Mouse (Mus musculus) CH12.LX (cell line): Measurements from ENCODE around the gene Gm20388. TPM values are rescaled to one million over a fixed set of nuclear protein-coding genes. Genes with fewer than 3 reads are reported as not detected.
A peak's percentile ranks its signal among the peaks of the same experiment; 100 is the strongest.

Experiments
- DNase-seq: peaks from one replicate; pipeline ENCODE4 v3.0.0-alpha.2; 2013; ENCODE audit errors: extremely low read depth
- H3K27ac ChIP-seq: 2 replicates; pipeline ENCODE4 v1.5.1; 2012; ENCODE audit warnings: low read depth, mild to moderate bottlenecking, control low read depth, moderate library complexity; ENCODE audit not compliant: insufficient read depth
- H3K27me3 ChIP-seq: replicated peaks from 2 replicates; pipeline ENCODE3; 2012; ENCODE audit warnings: inconsistent platforms
- H3K36me3 ChIP-seq, 2 experiments: replicated peaks in 1 of 2; 2 replicates each; pipeline versions ENCODE3 to v1.6.1; 2012; ENCODE audit warnings: inconsistent platforms in 1 of 2, low read length in 1 of 2, mild to moderate bottlenecking in 1 of 2, mixed read lengths in 1 of 2, moderate library complexity in 1 of 2; ENCODE audit not compliant: control insufficient read depth in 1 of 2, insufficient read depth in 1 of 2
- H3K4me1 ChIP-seq, 2 experiments: 2 replicates each; pipeline ENCODE4 v1.6.1; 2012; ENCODE audit warnings: inconsistent platforms in 1 of 2, moderate library complexity in 1 of 2; ENCODE audit not compliant: insufficient read depth in 2 of 2, control insufficient read depth in 1 of 2
- H3K4me2 ChIP-seq: 2 replicates; pipeline ENCODE4 v1.6.1; 2012; ENCODE audit warnings: low read depth, mild to moderate bottlenecking, control low read depth; ENCODE audit not compliant: poor library complexity, insufficient read depth, severe bottlenecking
- H3K4me3 ChIP-seq, 3 experiments: fragments of 150-350 bp in 1 of 3; sonication (generic) in 1 of 3; replicated peaks in 1 of 3; 2 replicates each; pipeline versions ENCODE3 to v1.5.1; 2011 to 2012; ENCODE audit warnings: low read depth in 2 of 3, low read length in 2 of 3, mild to moderate bottlenecking in 2 of 3, moderate library complexity in 2 of 3, control low read depth in 1 of 3, improper control_type of control experiment in 1 of 3, inconsistent platforms in 1 of 3, mixed read lengths in 1 of 3; ENCODE audit not compliant: poor library complexity in 1 of 3
- H3K79me2 ChIP-seq: replicated peaks from 2 replicates; pipeline ENCODE4 v1.6.1; 2012; ENCODE audit warnings: mild to moderate bottlenecking, moderate library complexity; ENCODE audit not compliant: control insufficient read depth, poor library complexity, insufficient read depth, severe bottlenecking; ENCODE audit errors: extremely low read depth
- H3K9ac ChIP-seq: 2 replicates; pipeline ENCODE4 v1.6.1; 2012; ENCODE audit warnings: low read depth, mild to moderate bottlenecking, control low read depth, moderate library complexity; ENCODE audit not compliant: insufficient read depth
- H3K9me3 ChIP-seq: replicated peaks from 2 replicates; pipeline ENCODE3; 2012; ENCODE audit warnings: low read length, inconsistent platforms, mixed read lengths
- CHD1 ChIP-seq: IDR thresholded peaks from 2 replicates; pipeline ENCODE4 v1.6.1; 2012; ENCODE audit warnings: low read depth, low read length, improper control_type of control experiment, inconsistent platforms
- CHD2 ChIP-seq: IDR thresholded peaks from 2 replicates; pipeline ENCODE4 v1.6.1; 2011; ENCODE audit warnings: low read length, improper control_type of control experiment
- ELF1 ChIP-seq: IDR thresholded peaks from 2 replicates; pipeline ENCODE4 v1.6.1; 2014; ENCODE audit warnings: low read depth, mild to moderate bottlenecking, inconsistent platforms, low read length, improper control_type of control experiment
- ETS1 ChIP-seq: conservative IDR thresholded peaks from 2 replicates; pipeline ENCODE4 v1.6.1; 2012; ENCODE audit warnings: low read depth, mild to moderate bottlenecking, inconsistent platforms, low read length, improper control_type of control experiment, moderate library complexity
- JUN ChIP-seq: IDR thresholded peaks from 2 replicates; pipeline ENCODE4 v1.6.1; 2011; ENCODE audit warnings: low read depth, mild to moderate bottlenecking, low read length, improper control_type of control experiment, moderate library complexity; ENCODE audit not compliant: insufficient read depth
- KAT2A ChIP-seq: IDR thresholded peaks from 2 replicates; pipeline ENCODE4 v1.6.1; 2012; ENCODE audit warnings: low read length, improper control_type of control experiment, inconsistent platforms; ENCODE audit not compliant: insufficient replicate concordance
- MAZ ChIP-seq: IDR thresholded peaks from 2 replicates; pipeline ENCODE4 v1.6.1; 2012; ENCODE audit warnings: low read depth, mild to moderate bottlenecking, inconsistent platforms, low read length, improper control_type of control experiment, moderate library complexity
- MEF2A ChIP-seq: IDR thresholded peaks from 2 replicates; pipeline ENCODE4 v1.6.1; 2014; ENCODE audit warnings: low read depth, mild to moderate bottlenecking, inconsistent platforms, low read length, improper control_type of control experiment, borderline replicate concordance
- MXI1 ChIP-seq: IDR thresholded peaks from 2 replicates; pipeline ENCODE4 v1.6.1; 2011; ENCODE audit warnings: mild to moderate bottlenecking, low read depth, low read length, improper control_type of control experiment
- NRF1 ChIP-seq: IDR thresholded peaks from 2 replicates; pipeline ENCODE4 v1.6.1; 2014; ENCODE audit warnings: low read depth, mild to moderate bottlenecking, inconsistent platforms, low read length, improper control_type of control experiment, moderate library complexity
- POLR2AphosphoS2 ChIP-seq: IDR thresholded peaks from 2 replicates; pipeline ENCODE4 v1.6.1; 2011; ENCODE audit warnings: low read depth, low read length, improper control_type of control experiment
- RCOR1 ChIP-seq: conservative IDR thresholded peaks from 2 replicates; pipeline ENCODE4 v1.6.1; 2012; ENCODE audit warnings: low read depth, mild to moderate bottlenecking, inconsistent platforms, low read length, improper control_type of control experiment
- SMC3 ChIP-seq: IDR thresholded peaks from 2 replicates; pipeline ENCODE4 v1.6.1; 2011; ENCODE audit warnings: low read depth, low read length, improper control_type of control experiment
- TCF12 ChIP-seq: IDR thresholded peaks from 2 replicates; pipeline ENCODE4 v1.6.1; 2014; ENCODE audit warnings: low read depth, mild to moderate bottlenecking, inconsistent platforms, low read length, improper control_type of control experiment
- USF2 ChIP-seq: conservative IDR thresholded peaks from 2 replicates; pipeline ENCODE4 v1.6.1; 2011; ENCODE audit warnings: low read depth, low read length, improper control_type of control experiment
- ZKSCAN1 ChIP-seq: IDR thresholded peaks from 2 replicates; pipeline ENCODE4 v1.6.1; 2012; ENCODE audit warnings: low read depth, inconsistent platforms, low read length, improper control_type of control experiment, borderline replicate concordance
- ZNF384 ChIP-seq: IDR thresholded peaks from 2 replicates; pipeline ENCODE4 v1.6.1; 2012; ENCODE audit warnings: low read depth, low read length, improper control_type of control experiment, inconsistent platforms
- dilution Hi-C: fragments of 300-500 bp; cut with MboI; formaldehyde crosslinking; loops from 2 replicates; pipeline ENCODE4 v1.14.3; 2020; ENCODE audit warnings: low sequenced_read_pairs; ENCODE audit not compliant: extremely low pct_unique_long_range_greater_than_20kb, extremely low pct_ligation_motif_present
- in situ Hi-C: fragments of 300-500 bp; cut with MboI; formaldehyde crosslinking; loops from 3 replicates; pipeline ENCODE4 v1.14.3; 2019; ENCODE audit warnings: low sequenced_read_pairs, low pct_ligation_motif_present, low pct_unique_long_range_greater_than_20kb, mixed read lengths
- polyA plus RNA-seq: library from polyadenylated mRNA; unstranded; fragments of >175 nt; gene quantifications from 2 replicates; pipeline ENCODE4 v1.2.1, GENCODE M21; 2012; ENCODE audit warnings: low read depth; ENCODE audit not compliant: insufficient read length
- total RNA-seq, 2 experiments: library from RNA; depleted of rRNA; stranded (reverse); fragments of 300-350 nt in 1 of 2; fragments of >200 nt in 1 of 2; gene quantifications; 2 replicates each; pipeline ENCODE4 v1.2.3; 2012 to 2014

The Gm20388 gene
- total and polyA plus RNA-seq, 3 experiments, result 14.8 to 26.3 (median 22.2) TPM

DNA sequence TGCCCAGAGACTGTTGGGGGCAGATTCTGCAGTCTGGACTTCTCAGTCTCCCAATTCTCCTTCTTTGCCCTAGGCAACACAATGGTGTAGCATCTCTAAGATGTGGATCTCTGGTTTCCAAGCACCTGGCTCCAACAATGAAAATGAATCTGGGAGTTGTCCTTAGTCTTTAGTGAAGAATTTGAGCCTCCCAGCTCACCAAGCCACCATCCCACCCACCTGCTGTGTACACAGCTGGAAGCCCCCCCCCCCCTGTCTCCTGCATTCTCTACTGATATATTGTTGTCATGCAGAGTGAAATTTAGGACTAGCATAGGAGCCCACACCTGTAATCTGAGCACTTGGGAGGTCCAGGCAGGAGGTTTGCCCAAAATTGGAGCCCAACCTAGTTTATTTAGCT, 4306.3 kb downstream of the Gm20388 start:
- no peak overlapping the region for H3K4me2 ChIP-seq
- H3K27ac ChIP-seq, result no peak overlapping the region
- no peak overlapping the region for H3K4me3 ChIP-seq
- no peaks in the 10 kb centered on the region for H3K79me2 ChIP-seq
- in situ Hi-C loops, result no loop called here
- no peaks in the 10 kb centered on the region for H3K27me3 ChIP-seq
- no peak overlapping the region for H3K9ac ChIP-seq
- H3K4me1 ChIP-seq, result no peaks in the 10 kb centered on the region
- TF ChIP-seq ELF1, result no peak
- no peak for TF ChIP-seq MEF2A
- TF ChIP-seq, all 38 proteins: peak for 0
- no peak for DNase-seq
- dilution Hi-C loops, result no loop called here
- Histone ChIP-seq H3K9me3 (no peaks in the 10 kb centered on the region), H3K36me3 (no peaks in the 10 kb centered on the region)

DNA sequence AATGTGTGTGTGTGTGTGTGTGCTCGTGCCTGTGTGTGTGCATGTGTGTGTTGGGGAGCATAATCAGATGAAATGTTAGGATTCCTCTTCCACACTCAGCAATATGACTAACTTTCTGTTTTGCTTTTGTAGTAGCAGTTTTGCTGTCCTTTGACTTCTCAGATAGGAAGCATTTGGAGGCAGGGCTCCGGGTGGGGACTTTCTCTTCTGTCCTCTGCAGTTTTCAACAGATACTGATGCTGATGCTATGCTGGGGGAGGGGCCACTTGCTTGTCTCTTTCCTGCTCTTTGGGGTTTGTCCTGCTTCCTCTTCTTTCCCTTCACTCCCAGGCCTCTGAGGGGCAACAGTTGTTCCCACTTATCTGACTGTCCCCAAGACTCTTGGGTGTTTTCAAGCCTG, 4319.2 kb downstream of the Gm20388 start:
- H3K27me3 ChIP-seq, result no peaks in the 10 kb centered on the region
- H3K4me3 ChIP-seq, result no peak overlapping the region
- H3K4me2 ChIP-seq, result peak overlapping the region; percentile 57
- DNase-seq, result no peak
- dilution Hi-C loops (no loop called here), in situ Hi-C loops (loop anchor here (5.0 kb wide), 1 partner anchor 47 kb away; no protein-coding TSS in a partner anchor)
- TF ChIP-seq ETS1 (no peak), TCF12 (no peak), CHD1 (no peak), JUN (no peak), USF2 (no peak), RCOR1 (no peak), MXI1 (no peak), CHD2 (no peak), NRF1 (no peak), POLR2AphosphoS2 (no peak), MAZ (no peak), ZKSCAN1 (no peak), KAT2A (no peak), ZNF384 (no peak), SMC3 (no peak)
- H3K4me1 ChIP-seq, result peaks cover 11 to 39% of the 10 kb centered on the region in 2 experiments
- H3K27ac ChIP-seq, result no peak overlapping the region
- H3K9ac ChIP-seq, result no peak overlapping the region
- peaks cover 4% of the 10 kb centered on the region; the same call in 1 of the 2 replicates for H3K79me2 ChIP-seq
- H3K36me3 ChIP-seq, result peaks cover 0 to 8% of the 10 kb centered on the region in 2 experiments
- H3K9me3 ChIP-seq, result no peaks in the 10 kb centered on the region
